Mouse (Mus musculus) kidney, postnatal 0 days (tissue): ENCODE results near the gene Gpr83. TPM values are rescaled to one million over a fixed set of nuclear protein-coding genes. Genes with fewer than 3 reads are reported as not detected.
"Not testable (repeated sequence)": the region's sequence is repeated elsewhere in the genome, so short reads cannot be mapped to it uniquely, and the experiment has no call there.

Source experiments
- ATAC-seq: fragments of 200-750 bp; cut with Nextera tagmentation; replicated peaks from 2 replicates; pipeline ENCODE4 v1.8.0; 2017; ENCODE audit warnings: low read depth, moderate number of reproducible peaks, moderate TSS enrichment, moderate library complexity; ENCODE audit not compliant: low FRiP score
- DNase-seq: peaks from one replicate; pipeline ENCODE4 v3.0.0-alpha.2; 2016; ENCODE audit warnings: low spot score
- H3K27ac ChIP-seq: fragments of 300-500 bp; sonication (generic); 2 replicates; pipeline ENCODE4 v1.5.1; 2014; ENCODE audit warnings: mild to moderate bottlenecking
- H3K27me3 ChIP-seq: fragments of 300-500 bp; sonication (generic); 2 replicates; pipeline ENCODE4 v1.6.1; 2014; ENCODE audit warnings: low read length, mixed read lengths; ENCODE audit not compliant: insufficient read depth
- H3K36me3 ChIP-seq: fragments of 300-500 bp; sonication (generic); 2 replicates; pipeline ENCODE4 v1.6.1; 2014; ENCODE audit warnings: low read length, mixed read lengths; ENCODE audit not compliant: insufficient read depth
- H3K4me1 ChIP-seq: fragments of 300-500 bp; sonication (generic); replicated peaks from 2 replicates; pipeline ENCODE4 v1.6.1; 2014; ENCODE audit warnings: antibody characterized with exemption, low read length, mixed read lengths; ENCODE audit not compliant: insufficient read depth
- H3K4me2 ChIP-seq: fragments of 300-500 bp; sonication (generic); 2 replicates; pipeline ENCODE4 v1.6.1; 2014; ENCODE audit warnings: mild to moderate bottlenecking, low read length, moderate library complexity, mixed read lengths
- H3K4me3 ChIP-seq: fragments of 300-500 bp; sonication (generic); replicated peaks from 2 replicates; pipeline ENCODE4 v1.5.1; 2014; ENCODE audit warnings: low read depth, low read length
- H3K9ac ChIP-seq: fragments of 300-500 bp; sonication (generic); 2 replicates; pipeline ENCODE4 v1.6.1; 2014; ENCODE audit warnings: low read depth, low read length
- H3K9me3 ChIP-seq: fragments of 300-500 bp; sonication (generic); replicated peaks from 2 replicates; pipeline ENCODE4 v1.6.1; 2016; ENCODE audit warnings: low read length, inconsistent platforms, mixed read lengths
- CTCF ChIP-seq: IDR thresholded peaks from 2 replicates; pipeline ENCODE4 v1.5.1; 2016; ENCODE audit warnings: antibody characterized with exemption, low read depth, mild to moderate bottlenecking, moderate library complexity
- WGBS: fragments of 180-500 bp; shearing (Covaris S2); extraction: QIAGEN DNeasy Blood & Tissue Kit; methylation state at CpG from one replicate; pipeline ENCODE4 v1.1.7; 2014; 5-methylcytosine and 5-hydroxymethylcytosine counted together
- polyA plus RNA-seq: library from polyadenylated mRNA; unstranded; fragments of >200 nt; fragmentation: Nextera tagmentation; extraction: Ambion mirVana; gene quantifications from 2 replicates; pipeline ENCODE4 v1.2.1, GENCODE M21; 2015

Gpr83 gene
- polyA plus RNA-seq, 1 experiment from 2014 or later = 0.59 TPM

GRCm38 (mm10) chr9:14875743-14876507, 15.9 kb downstream of the Gpr83 start:
- TF ChIP-seq CTCF = no peak
- Histone ChIP-seq H3K27me3 (no peaks in the 10 kb centered on the region), H3K4me3 (no peak overlapping the region), H3K4me2 (no peak overlapping the region), H3K9me3 (no peaks in the 10 kb centered on the region), H3K27ac (no peak overlapping the region), H3K9ac (no peak overlapping the region), H3K36me3 (no peaks in the 10 kb centered on the region), H3K4me1 (no peaks in the 10 kb centered on the region)
- WGBS = 74% methylated on average over 5 of the region's 5 CpGs
- no peak for ATAC-seq
- DNase-seq = no peak

GRCm38 (mm10) chr9:14876566-14876965, 16.6 kb downstream of the Gpr83 start:
- H3K9me3 ChIP-seq, H3K4me2 ChIP-seq, H3K9ac ChIP-seq, H3K36me3 ChIP-seq, H3K27me3 ChIP-seq, ATAC-seq, H3K27ac ChIP-seq, H3K4me1 ChIP-seq, DNase-seq, H3K4me3 ChIP-seq: not testable (repeated sequence)
- 26% methylated on average over 8 of the region's 8 CpGs for WGBS

- no peak overlapping the region for H3K4me2 ChIP-seq
- ATAC-seq (no peak), DNase-seq (no peak)
- no peaks in the 10 kb centered on the region for H3K36me3 ChIP-seq
- H3K27me3 ChIP-seq = no peaks in the 10 kb centered on the region
- no peak overlapping the region for H3K27ac ChIP-seq
- no peaks in the 10 kb centered on the region for H3K4me1 ChIP-seq
- no peak overlapping the region for H3K4me3 ChIP-seq
- 69% methylated on average over 4 of the region's 4 CpGs for WGBS
- no peaks in the 10 kb centered on the region for H3K9me3 ChIP-seq
- no peak for TF ChIP-seq CTCF
- no peak overlapping the region for H3K9ac ChIP-seq
Observed at GRCm38 (mm10) chr9:14884641-14885040, 24.6 kb downstream of the Gpr83 start.

- H3K27me3 ChIP-seq = no peaks in the 10 kb centered on the region
- ATAC-seq = no peak
Observed at GRCm38 (mm10) chr9:14885151-14885550, 25.1 kb downstream of the Gpr83 start.

GRCm38 (mm10) chr9:14885954-14886353, 25.9 kb downstream of the Gpr83 start:
- no peaks in the 10 kb centered on the region for H3K27me3 ChIP-seq
- no peak for ATAC-seq
- no peaks in the 10 kb centered on the region for H3K9me3 ChIP-seq
- H3K4me2 ChIP-seq = no peak overlapping the region
- H3K4me3 ChIP-seq = no peak overlapping the region
- H3K9ac ChIP-seq = no peak overlapping the region
- H3K36me3 ChIP-seq = no peaks in the 10 kb centered on the region
- DNase-seq = no peak
- no peak for TF ChIP-seq CTCF
- H3K27ac ChIP-seq = no peak overlapping the region
- 92% methylated on average over 1 of the region's 1 CpGs for WGBS
- H3K4me1 ChIP-seq = no peaks in the 10 kb centered on the region

More at GRCm38 (mm10) chr9:14885151-14885550, 25.1 kb downstream of the Gpr83 start:
- DNase-seq = no peak
- peak; percentile 30; the same call in 1 of the 2 replicates for TF ChIP-seq CTCF
- H3K27ac ChIP-seq = no peak overlapping the region
- no peak overlapping the region for H3K9ac ChIP-seq
- no peak overlapping the region for H3K4me3 ChIP-seq
- no peaks in the 10 kb centered on the region for H3K9me3 ChIP-seq
- H3K36me3 ChIP-seq = no peaks in the 10 kb centered on the region
- H3K4me2 ChIP-seq = no peak overlapping the region
- H3K4me1 ChIP-seq = no peaks in the 10 kb centered on the region

- H3K9me3 ChIP-seq = no peaks in the 10 kb centered on the region
- no peak overlapping the region for H3K4me3 ChIP-seq
- no peak overlapping the region for H3K27ac ChIP-seq
- ATAC-seq (no peak), DNase-seq (no peak)
- H3K4me1 ChIP-seq = no peaks in the 10 kb centered on the region
- no peak overlapping the region for H3K4me2 ChIP-seq
- H3K27me3 ChIP-seq = no peaks in the 10 kb centered on the region
- no peaks in the 10 kb centered on the region for H3K36me3 ChIP-seq
- TF ChIP-seq CTCF = no peak
- 83% methylated on average over 6 of the region's 6 CpGs for WGBS
- no peak overlapping the region for H3K9ac ChIP-seq
Observed at GRCm38 (mm10) chr9:14887787-14888382, 27.9 kb downstream of the Gpr83 start.
